Comparison of ENCODE assay signal across 12 mouse cellular contexts in genomic region chr15:83673621-83674020, GRCm38 (mm10).
"Had no signal": no experiment of that assay in that cellular context is flagged by ENCODE, and none has a peak within 500 bp of the region (broad histone marks: within the 10 kb centered on the region; RNA-seq: fewer than 3 reads in every experiment).

No protein-coding gene starts in this region.

- H3K36me3 ChIP-seq: midbrain, embryonic 13.5 days; stomach, embryonic 15.5 days had no signal

- H3K27ac ChIP-seq: kidney, postnatal 0 days; limb, embryonic 13.5 days; liver, embryonic 14.5 days; midbrain, embryonic 13.5 days; stomach, embryonic 15.5 days had no signal

- DNase-seq: kidney, adult 9 months; kidney, postnatal 36 days; layer of hippocampus, adult 9-11 months; layer of hippocampus, postnatal 36 days; lung, adult 18-20 months; right cerebral cortex, postnatal 14 days; thymus, postnatal 4 days had no signal

- H3K9me3 ChIP-seq: limb, embryonic 13.5 days; midbrain, embryonic 13.5 days; stomach, embryonic 15.5 days had no signal

- ATAC-seq: midbrain, embryonic 13.5 days had no signal

- H3K4me3 ChIP-seq: limb, embryonic 13.5 days; midbrain, embryonic 13.5 days; stomach, embryonic 15.5 days had no signal

- H3K27me3 ChIP-seq: stomach, embryonic 15.5 days had no signal
